Mouse (Mus musculus) brain, embryonic 14.5 days (tissue): Measurements from ENCODE around the gene Ifitm3.
"Not testable (repeated sequence)": the region's sequence is repeated elsewhere in the genome, so short reads cannot be mapped to it uniquely, and the experiment has no call there.

Experiments used
- CTCF ChIP-seq: fragments of 200-500 bp; IDR thresholded peaks from 2 replicates; pipeline ENCODE4 v1.5.1; 2012; ENCODE audit warnings: inconsistent platforms, mild to moderate bottlenecking, moderate library complexity, borderline replicate concordance; ENCODE audit not compliant: insufficient read depth, insufficient read length; ENCODE audit errors: extremely low read depth
- POLR2A ChIP-seq: fragments of 200-500 bp; IDR thresholded peaks from 2 replicates; pipeline ENCODE4 v1.6.1; 2012; ENCODE audit warnings: mild to moderate bottlenecking, inconsistent platforms, borderline replicate concordance; ENCODE audit not compliant: poor library complexity, insufficient read depth, insufficient read length, severe bottlenecking; ENCODE audit errors: extremely low read depth

GRCm38 (mm10) chr7:140976720-140977119 lies 33.9 kb downstream of the Ifitm3 start:
- not testable (repeated sequence) for TF ChIP-seq CTCF, POLR2A
